Comparison of ENCODE assay signal across 12 mouse cellular contexts in the genomic region with DNA sequence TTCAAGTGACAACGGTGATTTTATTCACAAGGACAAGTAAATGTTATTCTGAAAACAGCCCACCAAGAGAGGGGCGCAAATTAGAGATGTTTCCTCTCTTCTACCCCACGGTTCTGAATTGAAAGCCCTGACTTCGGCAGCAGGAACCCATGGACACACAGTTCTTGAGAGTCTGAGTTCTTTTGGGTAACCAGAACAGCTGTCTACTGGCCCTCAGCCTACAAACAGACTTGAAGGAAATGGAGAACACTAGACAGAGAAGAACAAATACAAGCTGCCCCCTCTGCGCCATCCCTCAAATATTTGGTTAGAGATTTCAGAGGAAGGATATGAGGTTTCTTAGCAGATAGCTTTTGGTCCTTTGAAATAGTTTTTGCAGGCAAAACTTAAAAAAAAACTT. TPM values are rescaled to one million over a fixed set of nuclear protein-coding genes. Genes with fewer than 3 reads are reported as not detected.
DNase-seq lines count a peak whose midpoint lies in the region; ATAC-seq and TF ChIP-seq lines count a peak whose summit lies in the region.
"Had no signal": no experiment of that assay in that cellular context is flagged by ENCODE, and none has a peak within 500 bp of the region (broad histone marks: within the 10 kb centered on the region; RNA-seq: fewer than 3 reads in every experiment).

No protein-coding gene starts in this region.

- TF ChIP-seq POLR2A in embryonic fibroblast, embryonic 13.5 days (IDR thresholded peaks at IDR 0.05; ENCODE audit: low read depth, low read length), result no peak
- no peak for TF ChIP-seq POLR2A in thymus, adult 2 months (IDR thresholded peaks at IDR 0.05; ENCODE audit: control insufficient read depth, extremely low read depth, insufficient read depth, low read length, poor library complexity)

- no peak for TF ChIP-seq CTCF in embryonic fibroblast, embryonic 13.5 days (IDR thresholded peaks at IDR 0.05; ENCODE audit: borderline replicate concordance, insufficient read depth, low read length)
- TF ChIP-seq CTCF in thymus, adult 2 months (IDR thresholded peaks at IDR 0.05; ENCODE audit: borderline replicate concordance, control insufficient read depth, extremely low read depth, insufficient read depth, low read length, poor library complexity), result no peak

- ATAC-seq in limb, embryonic 15.5 days (ENCODE audit: insufficient number of reproducible peaks, low FRiP score, low TSS enrichment, low read depth), result no peak
- ATAC-seq: intestine, postnatal 0 days had no signal

- H3K27ac ChIP-seq in embryonic fibroblast, embryonic 13.5 days (ENCODE audit: insufficient read depth, low read length), result peak overlapping the region; percentile 98
- H3K27ac ChIP-seq in limb, embryonic 15.5 days, result peak overlapping the region; percentile 33; the same call in 1 of the 2 replicates
- H3K27ac ChIP-seq in thymus, adult 2 months (ENCODE audit: control insufficient read depth, insufficient read depth, low read length), result no peak overlapping the region

- no peak overlapping the region for H3K4me2 ChIP-seq in limb, embryonic 15.5 days
- H3K4me2 ChIP-seq: limb, embryonic 13.5 days had no signal

- H3K36me3 ChIP-seq in limb, embryonic 15.5 days, result no peaks in the 10 kb centered on the region
- H3K36me3 ChIP-seq in thymus, adult 2 months (ENCODE audit: control insufficient read depth, insufficient read depth, low read length), result no peaks in the 10 kb centered on the region
- H3K36me3 ChIP-seq: limb, embryonic 13.5 days had no signal

- no peaks in the 10 kb centered on the region for H3K9me3 ChIP-seq in limb, embryonic 15.5 days
- H3K9me3 ChIP-seq: limb, embryonic 13.5 days had no signal

- DNase-seq in kidney, postnatal 10 days, result peak; percentile 52
- no peak for DNase-seq in kidney, adult 9 months
- peak; percentile 9 for DNase-seq in naive thymus-derived CD4-positive, alpha-beta T cell, adult 2 months (ENCODE audit: low read depth)
- no peak for DNase-seq in thymus, postnatal 14 days
- DNase-seq in thymus, adult 2 months, result no peak
- DNase-seq: adrenal gland, postnatal 14 days; layer of hippocampus, postnatal 36 days had no signal

- H3K9ac ChIP-seq in limb, embryonic 15.5 days, result no peak overlapping the region
- H3K9ac ChIP-seq: limb, embryonic 13.5 days had no signal

- WGBS in limb, embryonic 15.5 days, result 77% methylated on average over 5 of the region's 5 CpGs
- WGBS in thymus, adult 2 months, result 47% methylated on average over 5 of the region's 5 CpGs

- peaks cover 24% of the 10 kb centered on the region for H3K4me1 ChIP-seq in embryonic fibroblast, embryonic 13.5 days (ENCODE audit: control insufficient read depth, insufficient read depth, low read length)
- H3K4me1 ChIP-seq in limb, embryonic 15.5 days, result peaks cover 39% of the 10 kb centered on the region
- peaks cover 9% of the 10 kb centered on the region for H3K4me1 ChIP-seq in thymus, adult 2 months (replicated peaks; ENCODE audit: control insufficient read depth, insufficient read depth, low read length)

- H3K4me3 ChIP-seq in embryonic fibroblast, embryonic 13.5 days (ENCODE audit: insufficient read depth, low read length), result no peak overlapping the region
- no peak overlapping the region for H3K4me3 ChIP-seq in limb, embryonic 15.5 days
- H3K4me3 ChIP-seq in thymus, adult 2 months (ENCODE audit: control insufficient read depth, insufficient read depth, low read length), result no peak overlapping the region
- H3K4me3 ChIP-seq: limb, embryonic 13.5 days; megakaryocyte, embryonic 14.5 days had no signal

- H3K27me3 ChIP-seq in limb, embryonic 15.5 days, result no peaks in the 10 kb centered on the region
- no peaks in the 10 kb centered on the region for H3K27me3 ChIP-seq in thymus, adult 2 months (ENCODE audit: control insufficient read depth, insufficient read depth, low read length)
- H3K27me3 ChIP-seq: limb, embryonic 13.5 days; megakaryocyte, embryonic 14.5 days had no signal

RNA-seq across cellular contexts. Expression of a gene that starts 52.7 kb away (rescaled TPM):
- 10.9 and 20.5 TPM in 2 replicates for polyA plus RNA-seq in embryonic fibroblast, embryonic 13.5 days (2011; ENCODE audit: insufficient read length, low read depth, missing spikeins)
- 11.0 and 11.4 TPM in 2 replicates for polyA plus RNA-seq in limb, embryonic 15.5 days (2015; fragmentation: Nextera tagmentation; extraction: Ambion mirVana)
- polyA plus RNA-seq in thymus, adult 2 months (2012; rRNA removed), result 7.6 and 9.4 TPM in 2 replicates

Comparison
In these comparisons a context has a peak if more than half of its experiments do, and no peak if none do; other contexts are left out.
1. DNase-seq: peak in kidney, postnatal 10 days (single experiment) and naive thymus-derived CD4-positive, alpha-beta T cell, adult 2 months (single experiment); none in kidney, adult 9 months (single experiment), thymus, postnatal 14 days (single experiment) and thymus, adult 2 months (single experiment).